Mouse (Mus musculus): ENCODE results near the gene Stoml1.

The Stoml1 gene

GRCm38 (mm10) chr9:58310043-58310660 lies 57.2 kb downstream of the Stoml1 start:
- no peak for DNase-seq

- DNase-seq = peak; percentile 36
Measured at GRCm38 (mm10) chr9:58311191-58311910, 58.4 kb downstream of the Stoml1 start.

Data from thymus, postnatal 4 days (tissue).